Mouse (Mus musculus) midbrain, embryonic 12.5 days (tissue): ENCODE data around the gene Lipe. TPM values are rescaled to one million over a fixed set of nuclear protein-coding genes. Genes with fewer than 3 reads are reported as not detected.
A peak's percentile ranks its signal among the peaks of the same experiment; 100 is the strongest.

ENCODE experiments used
- ATAC-seq: fragments of 200-750 bp; cut with Nextera tagmentation; 2 replicates; pipeline ENCODE4 v1.8.0; 2017; ENCODE audit warnings: low read depth, moderate TSS enrichment, moderate library complexity; ENCODE audit not compliant: low FRiP score
- H3K27ac ChIP-seq: fragments of 300-500 bp; sonication (generic); replicated peaks from 2 replicates; pipeline ENCODE4 v1.5.1; 2016; ENCODE audit warnings: mild to moderate bottlenecking
- H3K27me3 ChIP-seq: fragments of 300-500 bp; sonication (generic); 2 replicates; pipeline ENCODE4 v1.6.1; 2016; ENCODE audit warnings: mild to moderate bottlenecking
- H3K36me3 ChIP-seq: fragments of 300-500 bp; sonication (generic); 2 replicates; pipeline ENCODE4 v1.6.1; 2016
- H3K4me1 ChIP-seq: fragments of 300-500 bp; sonication (generic); 2 replicates; pipeline ENCODE4 v1.6.1; 2016
- H3K4me2 ChIP-seq: fragments of 300-500 bp; sonication (generic); replicated peaks from 2 replicates; pipeline ENCODE4 v1.6.1; 2016; ENCODE audit warnings: mild to moderate bottlenecking, moderate library complexity
- H3K4me3 ChIP-seq: fragments of 300-500 bp; sonication (generic); 2 replicates; pipeline ENCODE4 v1.5.1; 2016; ENCODE audit warnings: mild to moderate bottlenecking
- H3K9ac ChIP-seq: fragments of 300-500 bp; sonication (generic); replicated peaks from 2 replicates; pipeline ENCODE4 v1.6.1; 2016; ENCODE audit warnings: mild to moderate bottlenecking, moderate library complexity
- H3K9me3 ChIP-seq: fragments of 300-500 bp; sonication (generic); 2 replicates; pipeline ENCODE4 v1.6.1; 2016; ENCODE audit warnings: mild to moderate bottlenecking
- WGBS: fragments of 180-500 bp; shearing (Covaris S2); methylation state at CpG from one replicate; pipeline ENCODE4 v1.1.7; 2016; 5-methylcytosine and 5-hydroxymethylcytosine counted together
- polyA plus RNA-seq: library from polyadenylated mRNA; unstranded; fragments of >200 nt; fragmentation: Nextera tagmentation; extraction: Ambion mirVana; gene quantifications from 2 replicates; pipeline ENCODE4 v1.2.1, GENCODE M21; 2016

The Lipe gene
- polyA plus RNA-seq, 1 experiment from 2014 or later = 8.5 TPM

DNA sequence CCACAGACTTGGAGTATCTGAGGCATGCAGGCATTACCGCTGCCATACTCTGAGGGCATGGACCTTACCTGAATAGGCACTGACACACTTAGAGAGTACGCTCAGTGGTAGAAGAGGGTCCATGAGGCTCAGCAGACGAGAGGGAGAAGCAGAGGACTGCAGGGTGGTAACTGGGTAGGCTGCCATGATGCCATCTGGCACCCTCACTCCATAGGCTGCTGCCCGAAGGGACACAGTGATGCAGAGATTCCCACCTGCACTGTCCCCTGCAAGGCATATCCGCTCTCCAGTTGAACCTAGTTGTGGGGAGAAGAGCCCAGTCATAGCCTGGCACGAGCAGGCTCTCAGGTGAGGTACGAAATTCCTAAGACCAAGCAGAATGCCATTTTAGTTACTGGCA is 15.1 kb downstream of the Lipe start:
- H3K9me3 ChIP-seq = no peaks in the 10 kb centered on the region
- no peak overlapping the region for H3K9ac ChIP-seq
- H3K27me3 ChIP-seq = peaks cover 19% of the 10 kb centered on the region
- H3K4me2 ChIP-seq = no peak overlapping the region
- no peak for ATAC-seq
- H3K4me1 ChIP-seq = peaks cover 11% of the 10 kb centered on the region
- no peak overlapping the region for H3K27ac ChIP-seq
- H3K4me3 ChIP-seq = no peak overlapping the region
- peaks cover 47% of the 10 kb centered on the region for H3K36me3 ChIP-seq
- 86% methylated on average over 7 of the region's 7 CpGs for WGBS

DNA sequence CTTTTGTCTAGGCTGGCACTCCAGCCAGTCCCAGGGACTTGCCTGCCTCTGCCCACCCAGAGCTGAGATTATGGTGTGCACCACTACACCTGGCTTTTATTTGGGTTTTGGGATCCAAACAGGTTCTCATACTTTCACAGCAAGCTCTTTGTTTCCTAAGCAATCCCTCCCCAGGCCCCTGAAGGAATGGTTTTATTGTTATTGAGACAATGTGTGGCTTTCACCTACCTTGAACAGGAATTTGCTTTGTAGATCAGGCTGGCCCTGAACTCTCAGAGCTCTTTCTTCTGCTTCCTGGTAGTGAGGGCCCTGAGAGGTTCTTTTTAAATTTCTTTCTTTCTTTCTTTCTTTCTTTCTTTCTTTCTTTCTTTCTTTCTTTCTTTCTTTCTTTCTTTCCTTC is 16.0 kb downstream of the Lipe start:
- H3K4me1 ChIP-seq = peaks cover 11% of the 10 kb centered on the region
- peaks cover 22% of the 10 kb centered on the region for H3K27me3 ChIP-seq
- no peak for ATAC-seq
- no peaks in the 10 kb centered on the region for H3K9me3 ChIP-seq
- H3K27ac ChIP-seq = no peak overlapping the region
- H3K36me3 ChIP-seq = peaks cover 38% of the 10 kb centered on the region
- no peak overlapping the region for H3K4me3 ChIP-seq
- H3K4me2 ChIP-seq = no peak overlapping the region
- no peak overlapping the region for H3K9ac ChIP-seq

DNA sequence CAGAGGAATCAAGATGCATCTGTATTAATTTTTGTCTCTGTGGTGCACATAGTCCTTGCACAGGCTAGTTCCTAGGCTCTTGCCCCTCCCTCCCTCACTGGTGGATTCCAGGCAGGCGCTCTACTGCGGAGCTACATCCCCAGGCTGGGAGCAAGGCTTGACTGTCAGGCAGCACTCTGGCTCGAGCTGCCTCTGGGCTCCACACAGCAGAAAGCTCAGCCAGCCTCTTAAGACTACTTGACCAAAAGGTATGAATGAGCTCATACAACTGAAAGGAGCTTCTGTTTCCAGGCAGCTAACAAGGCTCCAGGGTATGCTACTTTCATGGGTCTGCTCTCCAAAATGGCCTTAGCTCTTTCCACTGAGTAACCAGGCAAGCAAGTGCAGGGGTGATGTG is 17.2 kb downstream of the Lipe start:
- no peak overlapping the region for H3K27ac ChIP-seq
- H3K9ac ChIP-seq = no peak overlapping the region
- peaks cover 32% of the 10 kb centered on the region for H3K36me3 ChIP-seq
- peaks cover 20% of the 10 kb centered on the region for H3K4me1 ChIP-seq
- H3K4me2 ChIP-seq = no peak overlapping the region
- WGBS = 39% methylated on average over 3 of the region's 3 CpGs
- ATAC-seq = no peak
- H3K4me3 ChIP-seq = no peak overlapping the region
- no peaks in the 10 kb centered on the region for H3K9me3 ChIP-seq
- peaks cover 22% of the 10 kb centered on the region for H3K27me3 ChIP-seq

GRCm38 (mm10) chr7:25380392-25381283 is 17.9 kb downstream of the Lipe start:
- peaks cover 26% of the 10 kb centered on the region for H3K36me3 ChIP-seq
- peaks cover 20% of the 10 kb centered on the region for H3K4me1 ChIP-seq
- H3K9ac ChIP-seq = peak overlapping the region; percentile 63
- H3K27me3 ChIP-seq = peaks cover 22% of the 10 kb centered on the region
- H3K4me3 ChIP-seq = 0 out of 2 replicates have a peak overlapping the region, but pooled peaks have one; percentile 43
- 52% methylated on average over 18 of the region's 18 CpGs for WGBS
- no peak overlapping the region for H3K27ac ChIP-seq
- H3K9me3 ChIP-seq = no peaks in the 10 kb centered on the region
- ATAC-seq = no peak
- H3K4me2 ChIP-seq = peak overlapping the region; percentile 73

- WGBS = 2% methylated on average over 40 of the region's 42 CpGs
- peak overlapping the region; percentile 63 for H3K9ac ChIP-seq
- no peaks in the 10 kb centered on the region for H3K9me3 ChIP-seq
- ATAC-seq = peak; percentile 66
- H3K27ac ChIP-seq = no peak overlapping the region
- peaks cover 18% of the 10 kb centered on the region for H3K36me3 ChIP-seq
- H3K4me3 ChIP-seq = peak overlapping the region; percentile 43
- peak overlapping the region; percentile 73 for H3K4me2 ChIP-seq
- peaks cover 22% of the 10 kb centered on the region for H3K27me3 ChIP-seq
- H3K4me1 ChIP-seq = peaks cover 20% of the 10 kb centered on the region
Measured at GRCm38 (mm10) chr7:25379551-25380351, 18.8 kb downstream of the Lipe start.

DNA sequence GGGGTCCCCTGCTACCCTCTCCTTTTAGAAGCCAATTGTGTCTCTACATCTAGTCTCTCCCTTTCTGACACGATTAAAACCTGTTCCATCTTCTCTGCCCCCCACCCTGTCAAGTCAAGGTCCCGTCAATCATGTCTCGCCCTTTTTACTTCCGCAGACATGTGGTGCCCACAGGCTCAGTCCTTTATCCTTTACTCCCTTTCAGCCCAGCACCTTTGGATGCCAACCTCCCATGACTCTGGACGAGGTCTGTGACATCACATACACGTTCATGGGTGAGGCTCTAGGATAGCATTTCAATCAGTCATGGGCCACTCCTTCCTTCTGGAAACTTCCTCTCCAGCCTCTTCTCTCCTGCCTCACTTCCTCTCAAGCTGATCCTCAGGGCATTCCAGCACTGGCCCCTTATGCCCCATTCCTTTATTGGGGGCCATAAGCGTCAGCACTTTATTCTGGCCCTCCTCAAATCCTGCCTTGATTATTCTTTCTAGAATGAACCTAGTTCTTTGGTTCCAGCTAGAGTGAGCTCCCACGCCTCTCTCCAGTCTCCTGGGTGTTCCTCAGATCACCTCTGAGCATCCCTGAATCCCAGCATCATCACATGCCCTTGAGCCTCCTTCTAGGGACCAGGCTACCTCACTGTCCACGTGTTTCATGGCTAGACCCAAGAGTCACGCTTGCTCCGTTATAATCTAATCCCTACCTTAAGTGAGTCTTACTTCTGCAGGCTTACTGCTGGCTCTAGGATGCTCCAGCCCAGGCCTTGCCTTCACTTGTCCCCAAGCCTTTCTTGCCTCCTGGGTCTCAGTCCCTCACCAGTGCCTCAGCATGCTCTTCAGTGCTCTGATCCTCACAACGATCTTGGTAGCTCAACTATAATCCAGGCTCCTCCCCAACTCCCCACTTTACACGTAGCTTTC is 20.1 kb downstream of the Lipe start:
- Histone ChIP-seq H3K27me3 (peaks cover 22% of the 10 kb centered on the region), H3K36me3 (peaks cover 6% of the 10 kb centered on the region; the same call in 1 of the 2 replicates), H3K9ac (no peak overlapping the region), H3K4me1 (peaks cover 20% of the 10 kb centered on the region), H3K27ac (no peak overlapping the region), H3K9me3 (no peaks in the 10 kb centered on the region), H3K4me2 (no peak overlapping the region), H3K4me3 (no peak overlapping the region)
- ATAC-seq = no peak
- WGBS = 82% methylated on average over 13 of the region's 13 CpGs

- no peak overlapping the region for H3K4me3 ChIP-seq
Measured at GRCm38 (mm10) chr7:25377100-25377700, 21.3 kb downstream of the Lipe start.

GRCm38 (mm10) chr7:25376556-25376955 is 22.0 kb downstream of the Lipe start:
- H3K9ac ChIP-seq = no peak overlapping the region

More at GRCm38 (mm10) chr7:25377100-25377700, 21.3 kb downstream of the Lipe start:
- H3K4me1 ChIP-seq = peaks cover 20% of the 10 kb centered on the region
- no peaks in the 10 kb centered on the region for H3K9me3 ChIP-seq
- ATAC-seq = no peak
- no peak overlapping the region for H3K27ac ChIP-seq
- H3K9ac ChIP-seq = no peak overlapping the region
- no peaks in the 10 kb centered on the region for H3K36me3 ChIP-seq
- peak overlapping the region; percentile 45 for H3K4me2 ChIP-seq
- WGBS = 49% methylated on average over 8 of the region's 8 CpGs
- peaks cover 22% of the 10 kb centered on the region for H3K27me3 ChIP-seq

GRCm38 (mm10) chr7:25372441-25372840 is 26.1 kb downstream of the Lipe start:
- WGBS = 92% methylated on average over 5 of the region's 5 CpGs

More at GRCm38 (mm10) chr7:25376556-25376955, 22.0 kb downstream of the Lipe start:
- peaks cover 20% of the 10 kb centered on the region for H3K4me1 ChIP-seq
- WGBS = 2% methylated on average over 17 of the region's 17 CpGs
- peak overlapping the region; percentile 27 for H3K4me3 ChIP-seq
- ATAC-seq = no peak
- peaks cover 22% of the 10 kb centered on the region for H3K27me3 ChIP-seq
- no peaks in the 10 kb centered on the region for H3K36me3 ChIP-seq
- H3K27ac ChIP-seq = no peak overlapping the region
- H3K4me2 ChIP-seq = peak overlapping the region; percentile 45
- no peaks in the 10 kb centered on the region for H3K9me3 ChIP-seq

GRCm38 (mm10) chr7:25369058-25369749 is 29.3 kb downstream of the Lipe start, which contains the start of gene Cnfn:
TSS of gene Cnfn (minus strand) at chr7:25369724.
- Histone ChIP-seq H3K4me1 (peaks cover 21% of the 10 kb centered on the region), H3K4me2 (no peak within 1 kb of the TSS), H3K9ac (no peak within 1 kb of the TSS), H3K27me3 (peaks cover 55% of the 10 kb centered on the region), H3K4me3 (no peak within 1 kb of the TSS), H3K9me3 (no peaks in the 10 kb centered on the region), H3K27ac (no peak within 1 kb of the TSS), H3K36me3 (peaks cover 3% of the 10 kb centered on the region)
- WGBS = 53% methylated on average over 12 of the region's 12 CpGs
- ATAC-seq = no peak

More at GRCm38 (mm10) chr7:25372441-25372840, 26.1 kb downstream of the Lipe start:
- Histone ChIP-seq H3K27me3 (peaks cover 35% of the 10 kb centered on the region), H3K4me1 (peaks cover 13% of the 10 kb centered on the region), H3K4me2 (no peak overlapping the region), H3K27ac (no peak overlapping the region), H3K36me3 (no peaks in the 10 kb centered on the region), H3K4me3 (no peak overlapping the region), H3K9ac (no peak overlapping the region), H3K9me3 (no peaks in the 10 kb centered on the region)
- ATAC-seq = no peak
